Mouse (Mus musculus): ENCODE data around the gene Gatm.

Gene Gatm

DNA sequence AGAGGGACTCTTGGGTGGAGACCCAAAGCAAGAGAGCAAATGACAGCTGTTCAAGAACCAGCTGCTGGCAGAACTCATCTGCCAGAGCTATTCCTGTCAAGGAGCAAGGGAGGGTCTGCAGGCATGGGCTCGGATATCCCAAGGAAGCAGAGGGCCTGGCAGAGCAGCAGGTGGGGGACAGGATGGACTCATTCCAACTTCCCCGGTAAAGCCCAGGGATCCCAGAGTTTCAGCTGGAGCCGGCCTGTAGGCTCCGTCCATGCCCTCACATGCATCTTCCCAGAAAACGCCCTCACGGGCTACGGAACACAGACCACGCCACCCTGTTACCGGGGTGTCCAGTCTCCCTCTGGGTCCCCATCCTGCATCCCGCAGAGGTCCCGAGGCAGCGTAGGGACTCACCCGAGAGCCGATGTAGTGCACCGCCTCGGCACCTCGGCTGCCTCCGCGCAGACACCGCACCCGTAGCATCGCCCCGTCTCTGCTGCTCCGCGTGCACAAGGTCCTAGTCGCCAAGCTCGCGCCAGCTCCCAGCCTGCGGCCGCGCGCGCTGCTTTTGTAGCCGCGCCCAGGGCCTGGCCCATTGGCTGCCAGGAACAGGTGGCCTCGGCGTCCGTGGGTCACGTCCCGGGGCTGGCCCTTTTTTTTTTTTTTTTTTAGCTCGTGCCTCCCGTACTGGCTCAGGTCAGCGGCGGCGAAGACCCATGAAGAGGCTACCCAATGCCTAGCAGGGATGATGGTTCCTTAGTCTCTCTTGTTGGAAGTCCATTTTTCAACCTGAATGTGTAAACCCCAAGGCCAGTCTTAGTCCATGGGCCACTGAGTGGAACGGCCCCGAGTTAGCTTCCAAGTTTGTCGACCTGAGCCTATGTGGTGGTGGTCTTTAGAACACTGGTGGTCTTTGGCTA lies at the start of gene Gatm:
TSS of gene Gatm (minus strand) at position 558 of the 908 bp plus-strand sequence.
- peak; percentile 77 for DNase-seq

DNA sequence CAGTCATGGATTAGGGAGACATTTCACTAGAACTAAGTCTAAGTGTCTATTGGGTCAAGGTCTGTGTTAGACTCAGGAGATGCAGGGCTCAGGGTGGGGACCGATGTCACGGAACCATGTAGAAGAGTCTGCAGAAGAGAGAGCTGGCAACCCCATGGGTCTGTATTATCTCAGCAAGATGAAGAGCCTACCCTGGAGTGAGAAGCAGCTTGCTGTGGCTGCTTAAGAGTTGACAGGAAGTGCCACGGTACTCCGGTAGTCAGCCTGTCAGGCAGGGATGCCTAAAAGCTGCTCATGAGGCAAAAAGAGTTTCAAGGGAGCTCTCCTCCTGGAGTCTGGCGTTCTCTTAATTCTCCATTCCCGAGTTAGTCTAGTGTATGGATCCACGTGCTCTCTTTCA lies 48.7 kb upstream of the Gatm start:
- no peak for DNase-seq

DNA sequence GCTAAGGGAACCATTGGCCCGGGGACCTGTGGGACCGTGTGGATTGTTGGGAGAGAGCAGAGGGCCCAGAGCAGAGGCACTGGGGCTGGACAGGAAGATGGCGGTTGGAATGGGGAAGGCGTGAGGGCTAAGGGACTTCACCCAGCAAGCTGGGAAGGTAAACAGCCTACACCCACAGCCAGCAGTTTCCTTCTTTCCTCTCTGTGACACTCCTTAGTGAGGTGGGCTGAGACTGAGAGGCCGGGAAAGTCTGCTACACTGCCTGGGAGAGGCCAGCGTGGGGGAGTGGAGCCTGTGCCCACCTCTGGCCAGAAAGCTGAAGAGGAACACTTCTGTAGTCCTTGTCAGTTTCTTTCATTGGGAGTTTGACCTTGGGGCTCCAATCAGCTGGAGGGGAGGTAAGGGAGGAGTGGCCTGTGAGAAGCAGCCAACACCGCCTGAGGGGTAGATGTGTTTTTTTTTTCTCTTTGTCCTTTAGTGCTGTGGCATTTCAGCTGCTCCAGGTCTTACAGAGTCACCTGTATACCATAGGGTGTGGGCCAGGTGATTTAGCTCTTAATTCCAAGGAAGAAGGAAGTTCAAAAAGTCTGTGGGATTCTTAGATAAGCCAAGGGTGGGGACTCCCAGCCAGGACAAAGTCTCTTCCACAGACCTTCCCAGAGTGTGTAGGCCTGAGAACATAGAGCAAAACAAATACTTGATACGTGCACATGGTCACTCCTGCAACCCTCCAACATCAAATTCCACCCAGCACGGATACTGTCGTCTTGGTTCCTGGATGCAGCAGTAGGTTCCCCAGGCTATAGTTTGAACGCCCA lies 46.8 kb upstream of the Gatm start:
- DNase-seq, result no peak

- DNase-seq, result no peak
Measured at GRCm38 (mm10) chr2:122656767-122657166, 45.7 kb upstream of the Gatm start.

GRCm38 (mm10) chr2:122656052-122656451 lies 44.9 kb upstream of the Gatm start:
- no peak for DNase-seq

- peak; percentile 34 for DNase-seq
Measured at GRCm38 (mm10) chr2:122652096-122653084, 41.3 kb upstream of the Gatm start.

- DNase-seq, result no peak
Measured at GRCm38 (mm10) chr2:122638673-122639072, 27.6 kb upstream of the Gatm start.

- DNase-seq, result no peak
Measured at GRCm38 (mm10) chr2:122638029-122638428, 26.9 kb upstream of the Gatm start.

- peak; percentile 56 for DNase-seq
Measured at GRCm38 (mm10) chr2:122637526-122637997, 26.5 kb upstream of the Gatm start.

- DNase-seq, result no peak
Measured at GRCm38 (mm10) chr2:122636686-122637085, 25.6 kb upstream of the Gatm start, which contains the start of gene AA467197. AA467197 (plus strand) TSS chr2:122636986.

GRCm38 (mm10) chr2:122631226-122631801 lies 20.2 kb upstream of the Gatm start:
- peak; percentile 58 for DNase-seq

GRCm38 (mm10) chr2:122630465-122631225 lies 19.5 kb upstream of the Gatm start:
- peak; percentile 91 for DNase-seq

GRCm38 (mm10) chr2:122629871-122630270 lies 18.8 kb upstream of the Gatm start:
- DNase-seq, result no peak

- DNase-seq, result peak; percentile 90
Measured at GRCm38 (mm10) chr2:122628976-122629375, 17.9 kb upstream of the Gatm start.

DNA sequence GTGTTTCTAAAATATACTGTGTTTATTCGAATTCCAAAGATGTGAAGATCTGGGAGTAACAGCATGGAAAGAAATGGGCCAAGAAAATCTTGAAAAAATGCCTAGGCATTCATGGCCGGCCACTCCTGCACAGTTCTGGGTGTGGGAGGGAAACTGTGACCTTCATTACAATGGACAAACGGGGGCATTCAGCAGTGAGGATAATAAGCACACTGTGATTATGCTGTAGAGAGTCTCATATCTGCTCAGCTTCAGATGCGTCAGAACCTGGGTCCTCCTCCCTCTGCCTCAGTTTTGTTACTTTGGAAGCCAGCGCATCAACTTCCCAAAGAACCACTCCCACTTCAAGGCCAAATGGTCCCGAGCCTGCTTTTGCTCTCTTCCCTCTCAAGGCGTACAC lies 14.8 kb upstream of the Gatm start:
- no peak for DNase-seq

DNA sequence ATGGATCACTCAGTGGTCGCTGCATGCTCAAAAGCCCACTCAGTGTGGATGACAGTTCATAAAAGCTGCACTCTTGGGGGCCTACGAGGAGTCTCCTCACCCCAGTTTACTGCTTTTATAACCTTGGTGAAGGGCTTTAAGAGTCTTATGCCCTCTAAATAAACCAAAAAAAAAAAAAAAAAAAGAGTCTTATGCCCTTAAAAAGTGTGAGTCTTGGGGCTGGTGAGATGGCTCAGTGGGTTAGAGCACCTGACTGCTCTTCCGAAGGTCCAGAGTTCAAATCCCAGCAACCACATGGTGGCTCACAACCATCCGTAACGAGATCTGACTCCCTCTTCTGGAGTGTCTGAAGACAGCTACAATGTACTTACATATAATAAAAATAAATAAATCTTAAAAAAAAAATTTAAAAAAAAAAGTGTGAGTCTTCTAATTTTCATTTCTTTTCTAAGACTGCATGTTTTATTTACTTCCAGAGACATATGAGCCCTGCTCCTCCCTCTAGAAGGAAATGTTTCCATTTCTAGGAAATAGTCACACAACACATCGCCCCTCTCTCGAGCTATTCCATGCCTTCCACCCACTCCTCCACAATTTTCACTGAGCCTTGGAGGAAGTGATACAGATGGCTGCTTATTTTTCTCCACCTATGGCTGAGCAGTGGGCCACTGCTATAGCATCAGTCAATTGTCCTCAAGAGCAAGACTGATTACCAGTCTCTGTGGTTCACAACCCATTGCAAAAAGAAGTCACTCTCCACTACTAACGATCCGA lies 10.4 kb upstream of the Gatm start:
- no peak for DNase-seq

- DNase-seq, result no peak
Measured at GRCm38 (mm10) chr2:122618719-122619118, 7.6 kb upstream of the Gatm start.

- no peak for DNase-seq
Measured at GRCm38 (mm10) chr2:122617792-122618191, 6.7 kb upstream of the Gatm start.

DNA sequence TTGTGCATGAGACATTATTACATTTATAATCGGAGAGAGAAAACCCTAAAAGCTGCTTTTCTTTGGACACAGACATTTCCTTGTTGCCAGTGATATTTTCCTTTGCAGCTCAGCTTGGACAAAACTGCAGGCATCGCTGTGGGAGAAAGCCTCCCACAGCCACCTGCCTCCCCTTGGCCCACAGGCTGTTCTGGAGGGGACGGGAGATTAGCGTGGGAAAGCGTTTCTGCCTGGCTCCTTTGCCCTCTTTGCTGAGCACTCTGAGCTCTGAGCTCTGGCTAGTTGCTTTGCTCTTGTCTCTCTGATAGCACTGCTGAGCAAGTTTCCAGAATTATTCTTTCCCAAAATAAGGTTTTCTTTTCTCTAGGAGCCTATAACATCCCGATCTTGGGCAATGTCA lies 5.1 kb upstream of the Gatm start:
- DNase-seq, result no peak

GRCm38 (mm10) chr2:122611654-122611973 lies 511 bp upstream of the Gatm start:
- no peak for DNase-seq

DNA sequence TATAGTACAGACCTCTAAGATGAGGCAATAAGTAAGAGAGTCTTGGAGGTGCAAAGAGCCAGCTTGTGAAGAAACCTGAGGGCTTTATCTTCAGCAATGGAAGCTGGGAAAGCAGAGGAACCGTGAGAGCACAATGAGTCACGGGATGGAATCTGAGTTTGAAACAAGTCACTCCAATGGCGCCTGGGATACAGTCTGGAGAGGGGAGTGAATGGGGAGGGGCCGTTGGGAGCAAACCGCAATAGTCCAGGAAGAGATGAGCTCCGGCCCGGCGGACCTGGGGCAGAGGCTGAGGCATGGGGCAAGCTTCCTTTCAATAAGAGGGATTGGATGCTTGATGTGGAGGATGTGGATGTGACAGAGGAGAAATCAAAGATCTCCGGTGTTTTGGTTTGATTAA lies 2.3 kb downstream of the Gatm start:
- no peak for DNase-seq
